Mouse (Mus musculus): ENCODE results near the gene Sfxn1. TPM values are rescaled to one million over a fixed set of nuclear protein-coding genes. Genes with fewer than 3 reads are reported as not detected.

The Sfxn1 gene
- total RNA-seq, 2 experiments from 2014 or later, result 6.8 to 7.7 TPM

DNA sequence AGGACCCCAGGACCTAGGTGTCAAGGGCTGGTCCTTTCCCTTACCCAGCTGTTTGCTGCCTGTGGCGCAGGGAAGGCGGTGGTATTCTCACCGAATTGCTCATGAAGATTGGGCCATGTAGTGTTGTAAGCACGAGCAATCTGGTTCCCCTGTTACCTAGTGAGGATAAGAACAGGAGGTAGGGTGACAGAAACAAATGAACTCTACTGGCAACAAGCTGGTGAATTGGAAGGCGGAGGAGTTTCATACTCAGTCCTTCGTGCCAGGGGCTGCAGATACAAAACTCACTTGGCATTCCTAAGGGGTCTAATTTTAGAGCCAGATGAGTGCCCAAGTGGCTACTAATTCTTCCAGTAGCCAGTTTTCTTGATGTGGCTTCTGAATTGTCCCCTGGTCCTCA lies 4.4 kb downstream of the Sfxn1 start:
- DNase-seq (ENCODE audit: low spot score), result no peak
- intact Hi-C loops (cut with DNase I), result no loop called here

DNA sequence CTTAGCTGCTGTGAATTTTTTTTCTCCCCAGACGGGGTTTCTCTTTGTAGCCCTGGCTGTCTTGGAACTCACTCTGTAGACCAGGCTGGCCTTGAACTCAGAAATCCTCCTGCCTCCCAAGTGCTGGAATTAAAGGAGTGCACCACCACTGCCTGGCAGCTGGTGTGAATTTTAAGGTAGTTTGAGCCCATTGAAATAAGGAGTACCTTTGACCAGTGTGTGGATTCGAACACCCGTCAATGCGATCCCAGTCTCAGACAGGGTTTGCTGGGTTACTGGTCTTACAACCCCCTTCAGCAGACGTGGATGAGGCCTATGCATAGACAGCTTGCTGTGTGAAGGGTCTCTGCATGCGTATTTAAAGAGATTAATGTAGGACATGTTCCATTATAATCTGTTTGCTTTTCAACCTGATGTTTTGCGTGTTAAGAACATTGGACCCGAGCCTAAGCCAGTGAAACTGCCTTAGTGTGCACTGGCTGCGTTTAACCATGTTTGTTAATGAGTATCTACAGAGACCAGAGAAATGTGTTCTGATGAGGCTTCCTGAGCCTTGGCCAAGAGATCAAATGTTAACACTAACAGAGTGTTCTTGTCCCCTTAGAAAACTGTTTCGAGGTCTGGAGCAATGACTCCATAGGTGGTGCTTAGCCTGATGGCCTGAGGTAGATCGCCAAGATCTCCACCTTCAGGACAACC lies 5.2 kb downstream of the Sfxn1 start:
- no peak for DNase-seq (ENCODE audit: low spot score)
- intact Hi-C loops (cut with DNase I), result no loop called here

DNA sequence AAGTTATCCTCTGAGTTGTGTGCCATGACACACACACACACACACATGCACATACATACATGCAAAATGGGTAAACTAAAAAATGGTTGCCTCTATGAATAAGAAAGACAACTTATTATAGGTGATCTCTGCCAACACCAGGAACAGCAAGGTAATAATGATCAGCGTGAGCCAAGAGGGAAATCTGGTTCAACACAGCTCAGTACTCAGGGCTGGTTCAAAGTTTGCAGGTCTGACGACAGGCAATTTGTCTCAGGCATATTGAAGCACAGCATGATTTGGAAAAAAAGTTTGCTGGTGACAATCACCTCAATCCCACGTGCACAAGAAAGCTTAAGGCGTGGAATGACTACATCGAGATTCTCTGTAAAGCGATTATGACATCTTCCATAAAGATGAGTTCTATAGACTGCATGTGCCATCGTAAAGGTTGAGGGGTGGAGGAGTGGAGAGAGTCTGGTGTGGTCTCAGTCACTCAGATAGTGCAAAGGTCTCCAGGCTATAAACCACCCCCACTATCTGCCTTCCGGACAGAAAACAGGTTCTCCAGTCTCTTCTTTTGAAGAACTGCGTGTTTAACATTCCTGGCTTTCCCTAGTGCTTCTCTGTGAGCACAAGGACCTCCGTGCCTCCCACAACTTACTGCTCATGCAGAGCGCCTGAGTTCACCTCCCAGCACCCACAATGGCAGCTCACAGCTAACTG lies 6.0 kb downstream of the Sfxn1 start:
- intact Hi-C loops (cut with DNase I), result no loop called here
- DNase-seq (ENCODE audit: low spot score), result no peak

DNA sequence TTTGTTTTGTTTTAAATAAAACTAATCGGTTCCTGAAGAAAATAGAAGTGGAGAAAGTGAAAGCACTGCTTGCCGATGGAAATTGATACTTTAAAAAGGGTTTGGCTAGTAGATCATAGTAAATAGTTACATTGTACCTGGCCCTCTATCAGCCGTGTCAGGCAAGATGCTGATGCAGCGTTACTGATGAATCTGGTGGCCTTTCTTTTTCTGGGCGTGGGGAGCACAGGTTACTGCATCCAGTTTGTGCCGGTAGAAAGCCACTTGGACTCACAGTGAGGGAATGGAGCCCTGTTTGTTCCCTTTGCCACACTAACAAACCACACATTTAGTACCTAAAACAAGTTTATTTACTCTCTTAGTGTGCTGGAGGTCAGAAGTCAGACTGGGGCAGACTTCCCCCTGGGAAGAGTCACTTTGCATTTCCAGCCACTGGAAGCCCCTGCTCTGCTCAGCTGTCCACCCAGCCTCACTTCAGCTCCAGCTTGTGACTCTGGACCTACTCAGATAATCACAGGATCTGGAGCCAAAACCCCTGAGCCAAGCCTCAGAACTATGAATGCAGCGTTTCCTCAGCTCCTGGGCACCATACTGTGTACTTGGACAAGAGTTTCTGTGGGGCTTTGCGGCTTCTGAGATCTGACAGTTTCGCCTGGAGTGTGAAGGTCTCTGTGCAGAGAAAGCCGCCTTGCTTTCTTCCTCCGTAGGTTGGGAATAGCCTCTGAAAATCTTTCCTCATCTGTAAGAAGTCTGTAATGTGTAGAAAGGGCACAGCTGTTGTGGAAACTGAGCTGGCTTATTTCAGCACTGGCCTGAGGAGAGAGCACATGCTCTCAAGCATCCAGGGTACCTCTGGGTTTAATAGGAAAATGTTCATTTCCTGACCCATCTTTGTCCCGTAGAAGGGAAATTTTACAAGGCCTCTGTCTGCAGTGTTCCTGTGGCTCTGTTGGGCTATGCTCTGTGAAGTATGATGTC lies 8.4 kb downstream of the Sfxn1 start:
- no peak for DNase-seq (ENCODE audit: low spot score)
- intact Hi-C loops (cut with DNase I), result no loop called here

DNA sequence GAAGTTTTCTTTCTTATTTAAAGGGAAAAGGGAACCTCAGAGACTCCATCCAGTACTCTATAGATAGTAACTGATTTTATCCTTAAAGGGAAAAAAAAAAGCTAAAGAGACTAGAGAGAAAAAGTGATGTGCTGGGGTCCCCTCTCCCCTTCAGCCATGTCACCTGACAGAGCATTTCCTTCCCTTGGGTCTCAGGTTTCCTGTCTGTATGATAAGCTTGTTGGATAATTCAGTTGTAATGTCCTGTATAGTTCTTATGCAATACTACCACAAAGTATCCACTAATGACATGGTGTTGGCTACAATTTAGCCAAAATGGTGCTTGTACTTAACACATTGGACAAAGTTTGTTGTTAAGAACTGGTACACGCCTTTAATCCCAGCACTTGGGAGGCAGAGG lies 9.1 kb downstream of the Sfxn1 start:
- intact Hi-C loops (cut with DNase I), result no loop called here
- DNase-seq (ENCODE audit: low spot score), result no peak

DNA sequence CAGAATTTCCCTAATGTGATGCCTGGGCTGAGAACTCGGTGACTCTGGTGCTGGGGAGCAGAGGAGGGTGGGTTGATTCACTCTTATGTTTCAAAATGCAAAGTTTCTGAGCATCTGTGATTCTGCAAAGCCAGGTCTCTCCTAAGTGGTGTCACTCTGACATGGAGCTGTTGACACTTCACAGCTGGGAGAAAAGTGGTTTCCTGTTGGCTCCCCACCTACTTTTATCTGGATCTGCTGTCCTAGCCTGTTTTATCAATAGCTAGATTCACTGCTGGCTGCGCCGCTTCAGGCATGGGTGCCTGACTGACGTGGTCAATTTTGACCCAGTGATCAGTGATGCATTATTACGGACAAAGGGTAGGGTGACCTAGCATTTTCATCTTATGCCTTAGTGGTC lies 11.3 kb downstream of the Sfxn1 start:
- intact Hi-C loops (cut with DNase I), result no loop called here
- no peak for DNase-seq (ENCODE audit: low spot score)

DNA sequence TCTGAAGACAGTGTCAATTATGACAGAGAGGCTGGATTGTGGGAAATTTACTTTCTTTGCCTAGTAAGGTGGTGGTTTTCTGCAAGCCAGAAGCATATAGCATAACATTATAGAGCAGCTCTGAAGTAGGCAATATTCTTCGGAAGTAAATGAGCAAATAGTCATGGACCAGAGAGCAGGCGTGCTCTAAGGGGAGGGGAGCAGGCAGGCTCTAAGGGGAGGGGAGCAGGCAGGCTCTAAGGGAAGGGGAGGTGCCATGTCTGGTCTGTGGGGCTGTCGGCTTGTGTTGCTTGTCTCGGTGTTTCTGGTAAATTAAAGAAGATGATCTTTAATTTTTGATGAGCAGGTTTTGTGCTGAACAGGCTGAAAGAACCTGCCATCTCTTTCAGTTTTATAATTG lies 12.5 kb downstream of the Sfxn1 start:
- DNase-seq (ENCODE audit: low spot score), result no peak
- intact Hi-C loops (cut with DNase I), result no loop called here

DNA sequence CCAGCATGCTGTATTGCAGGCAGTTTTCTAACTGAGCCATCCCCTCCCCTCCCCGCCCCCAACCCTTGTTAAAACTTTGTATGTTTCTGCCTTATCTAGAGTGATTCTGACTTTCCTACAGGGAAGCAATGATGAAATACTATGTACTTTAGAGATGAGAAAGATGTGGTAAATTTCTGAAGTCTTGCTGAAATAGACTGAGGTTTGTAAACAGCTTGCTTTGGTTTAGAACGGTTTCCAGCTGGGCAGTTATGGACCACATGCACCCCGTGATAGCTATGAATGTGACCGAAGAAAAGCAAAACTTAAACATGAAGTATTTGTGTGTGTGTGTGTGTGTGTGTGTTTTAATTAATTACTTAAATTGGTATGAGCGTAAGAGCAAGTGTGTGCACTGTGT lies 13.2 kb downstream of the Sfxn1 start:
- intact Hi-C loops (cut with DNase I), result no loop called here
- no peak for DNase-seq (ENCODE audit: low spot score)

DNA sequence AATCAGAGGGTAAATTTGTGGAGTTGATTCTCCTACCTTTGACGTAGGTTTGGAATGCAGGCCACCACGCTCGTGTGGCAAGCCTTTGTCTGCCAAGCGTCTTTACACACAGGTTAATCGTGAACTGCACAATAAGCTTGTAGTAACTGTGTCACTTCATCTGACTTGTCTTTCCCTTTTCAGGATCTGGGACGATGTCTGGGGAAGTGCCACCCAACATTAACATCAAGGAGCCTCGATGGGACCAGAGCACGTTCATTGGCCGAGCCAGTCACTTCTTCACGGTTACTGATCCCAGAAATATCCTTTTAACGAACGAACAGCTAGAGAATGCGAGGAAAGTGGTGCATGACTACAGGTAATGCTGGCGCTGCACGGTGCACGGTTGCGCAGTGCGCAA lies 13.6 kb downstream of the Sfxn1 start:
- intact Hi-C loops (cut with DNase I), result no loop called here
- DNase-seq (ENCODE audit: low spot score), result no peak

DNA sequence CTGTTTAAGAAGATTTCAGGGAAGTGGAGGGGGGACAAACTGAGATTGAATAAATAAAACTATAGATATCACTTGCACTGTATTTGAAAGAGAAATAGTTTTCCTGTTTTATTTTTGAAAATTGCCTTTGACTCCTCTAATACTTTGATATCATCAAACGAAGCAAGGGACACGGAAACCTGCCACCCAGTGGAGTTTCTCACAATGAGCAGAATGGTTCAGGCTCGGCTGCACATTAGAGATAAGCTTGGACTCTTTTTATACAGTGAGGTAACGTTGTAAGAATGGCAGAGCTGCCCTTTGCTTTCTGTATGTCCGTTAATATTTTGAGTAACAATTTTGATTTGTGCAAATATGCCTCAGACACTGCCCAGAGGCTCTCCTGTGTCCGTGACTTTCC lies 20.1 kb downstream of the Sfxn1 start:
- DNase-seq (ENCODE audit: low spot score), result no peak

DNA sequence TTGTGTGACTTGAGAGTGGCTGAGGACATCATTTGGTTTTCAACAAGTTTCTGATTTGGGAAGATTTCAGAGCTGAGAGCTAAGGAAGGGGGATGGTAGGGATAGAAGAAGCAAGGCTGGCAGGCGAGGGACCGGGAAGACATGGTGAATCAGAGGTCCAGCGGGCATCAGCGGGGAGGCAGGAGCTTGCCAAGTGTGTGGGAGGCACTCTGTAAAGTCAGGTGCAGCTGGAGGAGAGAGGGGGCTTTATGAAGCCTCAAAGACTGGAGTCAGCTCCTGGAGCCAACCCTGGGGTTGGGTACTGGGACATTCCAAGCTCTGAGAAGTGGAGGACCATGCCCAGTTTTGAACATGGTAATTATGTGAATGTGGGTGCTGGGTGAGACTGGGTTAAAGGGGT lies 22.7 kb downstream of the Sfxn1 start:
- intact Hi-C loops (cut with DNase I), result no loop called here
- no peak for DNase-seq (ENCODE audit: low spot score)

More for the DNA sequence above, 20.1 kb downstream of the Sfxn1 start:
- intact Hi-C loops (cut with DNase I), result no loop called here

DNA sequence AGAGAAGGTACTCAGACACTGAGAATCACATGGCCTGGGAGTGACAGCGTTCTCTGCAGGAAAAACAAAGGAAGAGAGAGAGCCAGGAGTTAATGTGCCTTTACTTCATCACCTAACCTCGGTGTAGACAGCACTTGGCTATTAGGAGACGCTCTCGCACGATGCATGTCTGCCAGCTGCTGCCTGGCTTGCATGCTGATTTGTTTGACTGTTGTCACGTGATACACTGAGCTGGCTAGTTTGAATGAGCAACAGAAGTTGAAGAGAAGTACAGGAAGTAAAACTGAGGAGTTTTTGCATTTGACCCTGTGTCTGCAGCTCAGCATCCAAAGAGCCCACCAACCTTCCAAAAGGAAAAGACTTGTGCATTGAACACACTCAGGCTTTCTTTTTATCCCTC lies 23.3 kb downstream of the Sfxn1 start:
- no peak for DNase-seq (ENCODE audit: low spot score)
- intact Hi-C loops (cut with DNase I), result no loop called here

DNA sequence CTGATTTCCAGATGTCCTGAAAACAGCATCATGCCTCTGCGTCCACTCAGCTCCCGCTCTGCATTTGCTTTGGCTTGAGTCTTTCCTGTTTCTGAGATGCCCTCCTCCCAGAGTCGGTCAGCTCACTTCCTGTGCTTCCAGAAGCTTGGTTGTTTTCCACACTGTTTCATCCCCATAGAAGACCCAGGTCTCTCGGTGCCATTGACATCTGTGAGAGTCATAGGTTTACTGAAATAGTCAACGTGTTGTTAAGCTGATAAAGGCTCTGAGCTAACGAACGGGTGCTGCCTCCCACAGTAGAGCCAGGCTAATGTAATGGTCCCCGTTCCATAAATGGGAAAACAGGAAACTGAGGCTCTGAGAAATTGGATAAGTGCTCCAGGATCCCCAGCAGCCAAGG lies 24.1 kb downstream of the Sfxn1 start:
- no peak for DNase-seq (ENCODE audit: low spot score)
- intact Hi-C loops (cut with DNase I), result no loop called here

DNA sequence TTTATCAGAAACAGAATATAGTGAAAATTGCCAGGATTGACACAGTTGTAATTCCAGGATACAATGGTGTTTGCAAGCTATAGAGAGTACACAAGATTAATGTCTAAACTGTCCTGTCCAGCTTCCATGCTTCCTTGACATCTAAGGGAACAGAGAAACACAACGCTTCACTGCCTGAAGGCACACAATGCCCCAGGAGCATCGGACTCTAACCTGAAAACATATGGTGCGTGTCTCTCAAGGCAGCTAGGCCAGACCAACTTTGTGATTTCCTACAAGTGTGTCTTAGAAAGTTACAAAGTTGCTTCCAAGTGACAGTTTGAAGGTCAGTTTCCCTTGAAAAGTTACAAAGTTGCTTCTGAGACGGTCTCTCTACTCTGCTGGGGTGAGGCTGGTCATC lies 25.6 kb downstream of the Sfxn1 start:
- no peak for DNase-seq (ENCODE audit: low spot score)
- intact Hi-C loops (cut with DNase I), result no loop called here

DNA sequence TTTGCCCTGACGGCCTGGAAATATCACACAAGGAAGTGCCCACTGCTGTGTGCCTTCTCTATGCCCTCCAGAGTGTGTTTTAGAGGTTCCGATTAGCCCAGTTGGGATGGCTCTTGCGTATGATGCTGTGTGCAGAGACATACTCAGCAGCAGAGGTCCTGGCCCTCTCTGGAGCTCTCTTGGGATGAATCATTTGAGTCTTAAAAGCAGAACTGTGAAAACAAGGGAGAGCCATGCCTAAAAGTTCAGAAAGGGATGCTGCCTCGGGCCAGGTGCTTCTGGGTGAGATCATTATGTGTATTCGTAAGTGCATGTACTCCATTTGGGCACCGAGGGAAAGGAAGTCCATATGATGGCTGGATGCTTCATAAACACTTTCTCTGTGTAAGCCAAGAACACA lies 26.1 kb downstream of the Sfxn1 start:
- no peak for DNase-seq (ENCODE audit: low spot score)
- intact Hi-C loops (cut with DNase I), result no loop called here

DNA sequence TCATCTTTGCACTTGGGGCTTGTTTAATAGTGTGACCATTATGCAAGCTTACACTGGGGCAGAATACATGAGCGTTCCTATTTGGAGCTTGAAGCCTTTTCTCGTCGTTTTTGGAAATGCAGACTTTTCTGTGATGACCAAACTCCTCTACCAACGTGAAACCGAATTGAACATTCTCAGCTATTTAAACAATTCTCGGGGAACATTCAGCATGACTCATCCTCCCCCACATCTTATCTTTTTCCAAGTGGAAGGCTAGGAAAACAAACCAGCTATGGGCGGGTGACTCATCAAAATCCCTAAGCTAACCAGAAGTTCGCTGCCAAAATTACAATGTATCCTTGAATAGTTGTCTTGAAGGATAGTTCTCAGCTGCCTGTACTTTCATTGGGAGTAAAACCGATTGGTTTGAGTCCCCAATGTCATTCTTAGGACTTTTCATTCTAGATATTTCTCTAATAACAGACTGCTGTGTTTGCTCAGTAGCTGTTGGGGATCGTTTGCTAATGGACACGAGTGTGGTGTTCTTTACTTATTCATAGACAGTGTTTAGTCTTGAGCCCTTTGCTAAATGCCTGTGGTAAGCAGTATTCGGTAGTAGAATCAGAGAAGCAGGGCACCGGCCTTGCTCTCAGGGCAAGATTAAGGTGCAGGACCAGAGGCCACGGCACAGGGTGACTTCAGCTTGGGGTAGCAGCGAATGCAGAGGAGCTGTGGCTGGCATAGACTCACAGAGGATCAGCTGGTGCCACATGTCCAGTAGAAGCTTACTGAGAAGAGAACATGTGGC lies 29.6 kb downstream of the Sfxn1 start:
- DNase-seq (ENCODE audit: low spot score), result peak; percentile 20
- intact Hi-C loops (cut with DNase I), result no loop called here

DNA sequence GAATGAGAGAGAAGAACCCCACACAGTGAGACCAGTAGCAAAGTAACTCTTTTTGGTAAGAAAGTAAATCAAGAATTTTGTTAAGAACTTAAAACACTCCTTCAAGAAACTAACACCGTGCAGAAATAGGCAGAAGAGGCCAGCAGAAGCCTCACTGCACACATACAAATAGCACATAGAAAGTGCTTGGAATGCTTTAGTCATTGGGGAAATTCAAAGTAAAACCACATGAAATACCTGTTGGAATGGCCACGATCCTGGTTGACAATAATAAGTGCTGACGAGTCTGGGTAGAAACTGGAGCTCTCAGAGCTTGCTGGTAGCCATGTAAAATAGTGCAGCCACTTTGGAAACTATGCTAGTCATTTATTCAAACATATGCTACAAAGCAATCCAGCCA lies 30.4 kb downstream of the Sfxn1 start:
- intact Hi-C loops (cut with DNase I), result no loop called here

DNA sequence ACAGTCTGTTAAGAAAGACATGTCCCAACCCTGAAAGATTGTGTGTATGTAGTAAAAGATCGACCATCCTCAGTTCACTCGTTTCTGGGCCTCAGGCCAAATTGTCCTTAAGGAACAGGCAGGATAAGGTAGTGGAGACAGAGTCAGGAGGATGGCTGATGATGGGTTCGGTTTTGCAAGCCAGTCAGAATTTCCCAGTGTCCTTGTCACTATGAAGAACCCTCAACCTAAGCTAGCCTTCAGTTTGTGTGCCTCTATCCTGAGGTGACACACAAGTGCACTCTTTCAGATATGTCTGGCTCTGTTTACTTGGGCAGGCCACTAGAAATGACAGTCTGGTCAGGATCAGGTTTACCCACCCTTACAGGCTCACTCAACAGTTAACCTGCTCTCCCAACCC lies 31.6 kb downstream of the Sfxn1 start:
- intact Hi-C loops (cut with DNase I), result no loop called here
- DNase-seq (ENCODE audit: low spot score), result no peak

More for the DNA sequence above, 30.4 kb downstream of the Sfxn1 start:
- no peak for DNase-seq (ENCODE audit: low spot score)

DNA sequence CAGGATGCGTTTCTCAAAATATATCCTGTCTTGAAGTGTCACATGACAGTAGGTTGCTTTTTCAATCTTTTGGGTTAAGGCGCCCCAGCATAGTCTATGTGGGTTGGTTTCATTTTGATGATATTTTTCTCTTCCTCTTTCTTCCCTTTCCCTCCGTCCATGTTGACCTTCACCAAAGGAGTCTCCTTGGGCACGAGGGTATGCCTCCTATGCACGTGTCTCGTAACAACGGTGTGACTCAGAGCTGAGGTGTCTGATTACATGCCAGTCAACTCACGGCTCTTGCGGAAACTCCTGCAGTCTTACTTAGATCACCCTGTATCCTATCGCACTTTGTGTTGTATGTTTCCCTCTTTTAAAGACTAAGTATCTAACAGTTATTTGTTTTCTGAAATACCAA lies 32.2 kb downstream of the Sfxn1 start:
- DNase-seq (ENCODE audit: low spot score), result no peak

More for the DNA sequence above, 32.2 kb downstream of the Sfxn1 start:
- intact Hi-C loops (cut with DNase I), result no loop called here
